Mouse (Mus musculus): ENCODE data around the gene Cbwd1.

GRCm38 (mm10) chr19:24871037-24871635 is 90.3 kb downstream of the Cbwd1 start:
- peak; percentile 92 for TF ChIP-seq CTCF (IDR thresholded peaks at IDR 0.05; ENCODE audit: low read depth)
- TF ChIP-seq EP300 (IDR thresholded peaks at IDR 0.05; ENCODE audit: low read depth): no peak
